Mouse (Mus musculus) hindbrain, embryonic 16.5 days (tissue): ENCODE data around the gene Trim72. TPM values are rescaled to one million over a fixed set of nuclear protein-coding genes. Genes with fewer than 3 reads are reported as not detected.
"Not testable (repeated sequence)": the region's sequence is repeated elsewhere in the genome, so short reads cannot be mapped to it uniquely, and the experiment has no call there.

Source experiments
- ATAC-seq: fragments of 200-750 bp; cut with Nextera tagmentation; 2 replicates; pipeline ENCODE4 v1.8.0; 2017; ENCODE audit warnings: moderate TSS enrichment, moderate library complexity
- H3K27ac ChIP-seq: fragments of 300-500 bp; sonication (generic); 2 replicates; pipeline ENCODE4 v1.5.1; 2014; ENCODE audit warnings: low read depth, mild to moderate bottlenecking, control low read depth, low read length, moderate library complexity
- H3K27me3 ChIP-seq: fragments of 300-500 bp; sonication (generic); replicated peaks from 2 replicates; pipeline ENCODE4 v1.6.1; 2014; ENCODE audit warnings: low read length; ENCODE audit not compliant: control insufficient read depth, insufficient read depth
- H3K36me3 ChIP-seq: fragments of 300-500 bp; sonication (generic); 2 replicates; pipeline ENCODE4 v1.6.1; 2014; ENCODE audit warnings: mild to moderate bottlenecking, low read length, moderate library complexity, mixed read lengths; ENCODE audit not compliant: control insufficient read depth, insufficient read depth
- H3K4me1 ChIP-seq: fragments of 300-500 bp; sonication (generic); 2 replicates; pipeline ENCODE4 v1.6.1; 2014; ENCODE audit warnings: low read depth, low read length; ENCODE audit not compliant: control insufficient read depth, insufficient read depth
- H3K4me2 ChIP-seq: fragments of 300-500 bp; sonication (generic); 2 replicates; pipeline ENCODE4 v1.6.1; 2014; ENCODE audit warnings: mild to moderate bottlenecking, low read length, control low read depth, moderate library complexity
- H3K4me3 ChIP-seq: fragments of 300-500 bp; sonication (generic); 2 replicates; pipeline ENCODE4 v1.5.1; 2014; ENCODE audit warnings: mild to moderate bottlenecking, low read length, control low read depth, moderate library complexity
- H3K9ac ChIP-seq: fragments of 300-500 bp; sonication (generic); 2 replicates; pipeline ENCODE4 v1.6.1; 2014; ENCODE audit warnings: low read depth, mild to moderate bottlenecking, control low read depth, low read length, moderate library complexity
- H3K9me3 ChIP-seq: fragments of 300-500 bp; sonication (generic); 2 replicates; pipeline ENCODE4 v1.6.1; 2014; ENCODE audit warnings: mild to moderate bottlenecking, low read length, moderate library complexity; ENCODE audit not compliant: control insufficient read depth
- WGBS: fragments of 180-500 bp; shearing (Covaris S2); extraction: QIAGEN DNeasy Blood & Tissue Kit; methylation state at CpG from one replicate; pipeline ENCODE4 v1.1.7; 2014; 5-methylcytosine and 5-hydroxymethylcytosine counted together
- polyA plus RNA-seq: library from polyadenylated mRNA; unstranded; fragments of >200 nt; fragmentation: Nextera tagmentation; extraction: Ambion mirVana; gene quantifications from 2 replicates; pipeline ENCODE4 v1.2.1, GENCODE M21; 2015

Gene Trim72
- polyA plus RNA-seq, 1 experiment from 2014 or later: not detected

- Histone ChIP-seq H3K4me2 (0 out of 2 replicates have a peak overlapping the region, but pooled peaks have one; percentile 6), H3K4me3 (no peak overlapping the region), H3K9ac (no peak overlapping the region), H3K9me3 (no peaks in the 10 kb centered on the region), H3K27ac (no peak overlapping the region), H3K36me3 (no peaks in the 10 kb centered on the region), H3K4me1 (peaks cover 3% of the 10 kb centered on the region), H3K27me3 (no peaks in the 10 kb centered on the region)
- ATAC-seq: no peak
- WGBS: 30% methylated on average over 35 of the region's 35 CpGs
Observed at GRCm38 (mm10) chr7:128004487-128005362, 976 bp downstream of the Trim72 start.

GRCm38 (mm10) chr7:128006193-128006592 is 2.4 kb downstream of the Trim72 start:
- Histone ChIP-seq H3K9me3 (no peaks in the 10 kb centered on the region), H3K4me2 (no peak overlapping the region), H3K4me3 (no peak overlapping the region), H3K36me3 (no peaks in the 10 kb centered on the region), H3K4me1 (peaks cover 3% of the 10 kb centered on the region), H3K9ac (no peak overlapping the region), H3K27me3 (no peaks in the 10 kb centered on the region), H3K27ac (no peak overlapping the region)
- 80% methylated on average over 7 of the region's 7 CpGs for WGBS
- ATAC-seq: no peak

DNA sequence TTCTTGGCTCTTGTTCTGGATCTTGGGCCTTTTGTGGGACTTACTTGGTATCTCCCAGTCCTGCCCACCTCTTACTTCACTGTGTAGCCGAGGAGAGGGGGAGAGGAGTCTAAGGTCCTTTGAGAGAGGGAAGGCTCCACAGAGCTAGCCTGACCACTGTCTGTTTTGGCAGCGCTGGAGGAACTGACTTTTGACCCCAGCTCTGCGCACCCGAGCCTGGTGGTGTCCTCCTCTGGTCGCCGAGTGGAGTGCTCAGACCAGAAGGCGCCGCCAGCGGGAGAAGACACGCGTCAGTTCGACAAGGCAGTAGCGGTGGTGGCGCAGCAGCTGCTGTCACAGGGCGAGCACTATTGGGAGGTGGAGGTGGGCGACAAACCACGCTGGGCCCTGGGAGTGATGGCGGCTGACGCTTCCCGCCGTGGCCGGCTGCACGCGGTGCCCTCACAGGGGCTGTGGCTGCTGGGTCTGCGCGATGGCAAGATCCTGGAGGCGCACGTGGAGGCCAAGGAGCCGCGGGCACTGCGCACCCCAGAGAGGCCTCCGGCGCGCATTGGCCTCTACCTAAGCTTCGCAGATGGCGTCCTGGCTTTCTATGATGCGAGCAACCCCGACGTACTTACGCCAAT is 6.1 kb downstream of the Trim72 start:
- no peak overlapping the region for H3K27ac ChIP-seq
- H3K36me3 ChIP-seq: no peaks in the 10 kb centered on the region
- H3K4me2 ChIP-seq: peak overlapping the region; percentile 5; the same call in 1 of the 2 replicates
- 49% methylated on average over 33 of the region's 40 CpGs for WGBS
- ATAC-seq: no peak
- H3K4me1 ChIP-seq: no peaks in the 10 kb centered on the region; the same call in 1 of the 2 replicates
- H3K4me3 ChIP-seq: peak overlapping the region; percentile 15; the same call in 1 of the 2 replicates
- no peaks in the 10 kb centered on the region for H3K9me3 ChIP-seq
- no peaks in the 10 kb centered on the region for H3K27me3 ChIP-seq
- H3K9ac ChIP-seq: no peak overlapping the region

- no peak overlapping the region for H3K4me2 ChIP-seq
- H3K4me1 ChIP-seq: no peaks in the 10 kb centered on the region
- no peak overlapping the region for H3K9ac ChIP-seq
- H3K27ac ChIP-seq: no peak overlapping the region
- H3K27me3 ChIP-seq: no peaks in the 10 kb centered on the region
- ATAC-seq: no peak
- H3K36me3 ChIP-seq: no peaks in the 10 kb centered on the region
- H3K9me3 ChIP-seq: no peaks in the 10 kb centered on the region
- WGBS: 69% methylated on average over 13 of the region's 13 CpGs
- no peak overlapping the region for H3K4me3 ChIP-seq
Observed at GRCm38 (mm10) chr7:128012136-128012780, 8.5 kb downstream of the Trim72 start.

DNA sequence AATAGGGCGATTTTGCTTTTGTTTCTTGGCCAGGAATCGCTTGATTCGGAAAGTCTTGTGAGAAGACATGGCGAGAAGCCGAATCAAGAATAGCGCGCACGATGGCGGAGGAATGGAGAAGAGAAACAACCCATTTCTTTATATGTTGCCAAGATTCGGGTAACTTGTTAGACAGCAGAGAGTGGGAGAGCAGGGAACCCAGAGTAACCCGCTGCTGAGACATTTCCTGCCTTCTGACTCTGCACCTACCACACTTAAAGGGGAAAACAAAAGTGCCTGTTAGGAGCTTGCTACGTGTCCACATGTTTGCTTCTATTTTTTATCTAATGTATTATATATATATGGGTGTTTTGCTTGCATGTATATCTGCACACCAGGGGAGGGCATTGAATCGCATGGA is 9.4 kb downstream of the Trim72 start:
- H3K36me3 ChIP-seq: no peaks in the 10 kb centered on the region

DNA sequence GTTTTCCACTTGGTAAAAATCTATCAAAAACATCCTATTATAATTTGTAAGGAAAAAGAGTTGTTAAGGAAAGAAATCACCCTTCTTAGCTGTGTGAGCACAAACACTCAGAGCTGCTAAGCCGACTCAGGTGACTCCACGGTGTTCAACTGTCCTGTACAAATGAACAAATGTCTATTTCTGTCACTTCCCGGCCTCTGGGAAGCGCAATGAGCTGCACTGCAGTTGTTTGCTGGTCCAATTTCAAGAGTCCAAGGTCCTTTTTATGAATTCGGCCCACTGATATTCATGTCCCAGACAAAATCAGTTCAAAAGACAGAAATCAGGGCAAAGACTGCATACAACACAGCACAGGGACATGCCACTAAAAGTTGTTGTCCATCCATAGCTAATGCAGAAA is 12.4 kb downstream of the Trim72 start:
- not testable (repeated sequence) for H3K9me3 ChIP-seq, H3K4me1 ChIP-seq, ATAC-seq, H3K27ac ChIP-seq, H3K9ac ChIP-seq, H3K4me3 ChIP-seq, H3K27me3 ChIP-seq, H3K36me3 ChIP-seq, H3K4me2 ChIP-seq
- 83% methylated on average over 5 of the region's 5 CpGs for WGBS

More for the DNA sequence above, 9.4 kb downstream of the Trim72 start:
- Histone ChIP-seq H3K9ac (no peak overlapping the region), H3K4me2 (no peak overlapping the region), H3K9me3 (no peaks in the 10 kb centered on the region), H3K4me1 (no peaks in the 10 kb centered on the region), H3K27me3 (no peaks in the 10 kb centered on the region), H3K27ac (no peak overlapping the region), H3K4me3 (no peak overlapping the region)
- 90% methylated on average over 13 of the region's 13 CpGs for WGBS
- ATAC-seq: no peak

DNA sequence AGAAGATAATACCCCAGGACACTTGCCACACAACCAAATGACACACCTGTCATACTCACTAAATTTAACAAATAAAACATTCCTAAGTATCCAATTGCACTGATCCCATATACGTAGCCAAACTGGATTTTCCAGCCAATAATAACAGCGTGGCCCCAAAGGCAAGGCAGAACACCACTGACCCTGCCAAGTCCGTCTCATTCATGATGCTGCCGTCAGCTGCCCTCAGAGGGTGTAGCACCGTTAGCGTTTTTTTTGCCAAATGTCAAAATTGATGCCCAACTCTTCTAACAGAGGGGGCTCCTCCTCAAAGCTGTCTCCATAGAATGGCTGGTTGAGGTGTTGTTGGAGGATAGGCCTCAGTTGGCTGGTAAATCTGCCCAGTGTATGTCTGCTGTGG is 12.9 kb downstream of the Trim72 start:
- no peak overlapping the region for H3K9ac ChIP-seq
- no peak overlapping the region for H3K27ac ChIP-seq
- H3K9me3 ChIP-seq: no peaks in the 10 kb centered on the region
- H3K4me1 ChIP-seq: no peaks in the 10 kb centered on the region
- no peaks in the 10 kb centered on the region for H3K27me3 ChIP-seq
- H3K4me2 ChIP-seq: no peak overlapping the region
- 88% methylated on average over 6 of the region's 6 CpGs for WGBS
- H3K36me3 ChIP-seq: no peaks in the 10 kb centered on the region
- no peak overlapping the region for H3K4me3 ChIP-seq
- ATAC-seq: no peak

DNA sequence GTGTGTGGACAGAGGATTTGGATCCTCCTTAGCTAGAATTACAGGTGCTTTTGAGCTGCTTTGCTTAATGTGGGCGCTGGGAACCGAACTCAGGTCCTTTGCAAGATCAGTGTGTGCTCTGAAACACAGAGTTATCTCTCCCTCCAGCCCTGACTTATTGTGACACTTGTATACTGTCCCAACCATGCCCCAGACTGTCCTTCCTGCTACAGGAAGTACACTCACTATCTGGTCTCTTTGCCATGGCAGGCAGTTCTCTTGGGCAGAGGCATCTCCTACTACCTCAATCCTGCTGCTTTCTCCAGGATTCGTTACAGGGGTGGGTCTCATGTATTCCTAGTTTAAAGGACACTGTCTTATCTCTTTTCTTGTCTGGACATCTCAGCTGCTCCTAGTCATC is 14.5 kb downstream of the Trim72 start:
- ATAC-seq: no peak
- Histone ChIP-seq H3K9ac (no peak overlapping the region), H3K4me2 (no peak overlapping the region), H3K36me3 (no peaks in the 10 kb centered on the region), H3K27me3 (no peaks in the 10 kb centered on the region), H3K4me3 (no peak overlapping the region), H3K9me3 (no peaks in the 10 kb centered on the region), H3K4me1 (no peaks in the 10 kb centered on the region), H3K27ac (no peak overlapping the region)
- 95% methylated on average over 3 of the region's 3 CpGs for whole genome bisulfite sequencing

GRCm38 (mm10) chr7:128019187-128019586 is 15.4 kb downstream of the Trim72 start:
- H3K4me2 ChIP-seq: no peak overlapping the region
- 90% methylated on average over 2 of the region's 2 CpGs for WGBS
- H3K4me1 ChIP-seq: no peaks in the 10 kb centered on the region
- H3K4me3 ChIP-seq: no peak overlapping the region
- no peaks in the 10 kb centered on the region for H3K27me3 ChIP-seq
- no peaks in the 10 kb centered on the region for H3K36me3 ChIP-seq
- ATAC-seq: no peak
- no peak overlapping the region for H3K27ac ChIP-seq
- H3K9me3 ChIP-seq: no peaks in the 10 kb centered on the region
- no peak overlapping the region for H3K9ac ChIP-seq
